Mouse (Mus musculus): Measurements from ENCODE around the gene Actl10.

DNA sequence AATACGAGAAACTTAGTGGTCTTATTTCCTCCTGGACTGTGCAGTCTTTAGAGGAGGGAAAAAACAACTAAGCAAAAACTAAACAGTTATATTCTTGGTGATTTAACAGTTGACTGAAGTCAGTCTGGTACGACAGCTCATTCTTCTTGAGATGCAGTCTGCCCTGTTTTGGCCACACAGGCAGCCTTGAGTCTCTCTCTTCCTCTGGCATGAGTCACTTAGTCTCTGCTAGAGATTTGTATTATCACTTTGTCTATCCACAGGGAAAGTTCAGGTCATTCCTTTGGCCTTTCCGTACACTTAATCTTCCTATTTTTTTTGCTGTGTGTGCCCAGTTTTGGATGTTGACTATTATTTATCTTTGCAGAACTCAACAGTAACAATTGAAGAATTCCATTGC lies 41.4 kb upstream of the Actl10 start:
- TF ChIP-seq CTCF (IDR thresholded peaks at IDR 0.05; ENCODE audit: borderline replicate concordance, control insufficient read depth, extremely low read depth, insufficient read depth, low read length, poor library complexity) (no peak), POLR2A (IDR thresholded peaks at IDR 0.05; ENCODE audit: control insufficient read depth, extremely low read depth, insufficient read depth, low read length, poor library complexity) (no peak)
